Mouse (Mus musculus) ES-Bruce4 (cell line): ENCODE measurements around the gene Asic2. TPM values are rescaled to one million over a fixed set of nuclear protein-coding genes. Genes with fewer than 3 reads are reported as not detected.

Source experiments
- H3K27ac ChIP-seq: 2 replicates; pipeline ENCODE4 v1.5.1; 2012; ENCODE audit warnings: low read length, inconsistent platforms; ENCODE audit not compliant: insufficient read depth
- H3K27me3 ChIP-seq: 2 replicates; pipeline ENCODE4 v1.6.1; 2012; ENCODE audit warnings: mild to moderate bottlenecking, low read length, inconsistent platforms; ENCODE audit not compliant: control insufficient read depth, poor library complexity, insufficient read depth, severe bottlenecking
- H3K36me3 ChIP-seq: 2 replicates; pipeline ENCODE4 v1.6.1; 2012; ENCODE audit warnings: inconsistent platforms, mild to moderate bottlenecking, low read length, moderate library complexity; ENCODE audit not compliant: control insufficient read depth, poor library complexity, insufficient read depth, severe bottlenecking
- H3K4me1 ChIP-seq: one replicate; pipeline ENCODE4 v1.8.1; 2011; ENCODE audit warnings: low read length; ENCODE audit not compliant: control insufficient read depth, insufficient read depth
- H3K4me3 ChIP-seq: 2 replicates; pipeline ENCODE4 v1.5.1; 2011; ENCODE audit warnings: low read depth, mild to moderate bottlenecking, low read length
- H3K9ac ChIP-seq: 2 replicates; pipeline ENCODE4 v1.6.1; 2012; ENCODE audit warnings: low read depth, mild to moderate bottlenecking, inconsistent platforms; ENCODE audit not compliant: poor library complexity, severe bottlenecking
- H3K9me3 ChIP-seq: replicated peaks from 2 replicates; pipeline ENCODE4 v1.6.1; 2012; ENCODE audit warnings: mild to moderate bottlenecking, low read length, inconsistent platforms; ENCODE audit not compliant: control insufficient read depth, poor library complexity, insufficient read depth, severe bottlenecking
- CTCF ChIP-seq: IDR thresholded peaks from one replicate; pipeline ENCODE4 v1.8.1; 2011; ENCODE audit warnings: low read depth, low read length
- EP300 ChIP-seq: IDR thresholded peaks from 2 replicates; pipeline ENCODE4 v1.6.1; 2011; ENCODE audit warnings: low read depth, low read length; ENCODE audit not compliant: insufficient read depth
- POLR2A ChIP-seq: IDR thresholded peaks from one replicate; pipeline ENCODE4 v1.8.1; 2011; ENCODE audit warnings: low read length; ENCODE audit not compliant: insufficient read depth
- polyA plus RNA-seq: library from polyadenylated mRNA; stranded (reverse); fragments of >200 nt; gene quantifications from 2 replicates; pipeline ENCODE4 v1.2.4, GENCODE M21; 2011; ENCODE audit warnings: low read depth; ENCODE audit not compliant: missing spikeins, insufficient read depth, insufficient read length

Gene Asic2
- polyA plus RNA-seq, 1 experiment, result not detected

DNA sequence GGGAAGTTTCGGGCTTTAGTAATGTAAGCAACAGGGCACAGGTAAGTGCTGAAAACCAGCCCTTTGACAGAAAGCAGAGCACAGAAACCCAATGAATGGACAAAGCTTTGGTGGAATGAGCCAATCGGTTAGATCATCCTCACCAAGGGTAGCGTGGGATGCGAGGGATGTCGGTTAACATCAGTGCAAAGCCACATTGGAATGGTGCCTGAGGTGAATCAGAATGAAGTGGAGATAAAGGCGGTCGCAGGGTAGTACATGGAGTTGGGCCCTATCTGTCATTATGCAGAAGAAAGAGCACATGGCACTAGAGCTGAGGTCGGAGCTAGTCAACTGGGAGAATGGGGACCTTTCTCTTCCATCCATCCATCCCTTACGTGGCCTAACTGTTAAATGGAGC is 383.8 kb downstream of the Asic2 start:
- no peak overlapping the region for H3K9ac ChIP-seq
- no peak overlapping the region for H3K4me3 ChIP-seq
- TF ChIP-seq CTCF, result no peak
- TF ChIP-seq EP300, result no peak
- no peak for TF ChIP-seq POLR2A
- peaks cover 2% of the 10 kb centered on the region; the same call in 1 of the 2 replicates for H3K27me3 ChIP-seq
- H3K9me3 ChIP-seq, result no peaks in the 10 kb centered on the region
- H3K27ac ChIP-seq, result no peak overlapping the region
- H3K4me1 ChIP-seq, result no peaks in the 10 kb centered on the region
- H3K36me3 ChIP-seq, result no peaks in the 10 kb centered on the region

DNA sequence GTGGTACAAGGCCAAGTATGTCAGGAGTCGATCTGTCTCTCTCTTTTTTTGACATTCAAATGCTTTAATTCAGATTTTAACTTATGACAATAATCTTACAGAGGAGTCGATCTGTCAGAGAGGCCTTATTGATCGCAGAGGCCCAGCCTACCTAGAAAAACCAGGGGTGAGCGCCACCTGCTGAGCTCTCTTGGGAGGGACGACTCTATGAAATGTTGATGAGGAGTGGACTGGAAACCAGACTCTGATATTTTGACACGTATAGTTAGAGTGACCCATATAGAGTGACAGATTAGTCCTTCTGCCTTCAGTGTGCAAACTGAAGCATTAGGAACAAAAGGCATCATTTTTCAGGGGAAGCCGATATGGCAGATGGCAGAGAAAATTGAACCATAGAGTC is 385.1 kb downstream of the Asic2 start:
- H3K9ac ChIP-seq, result no peak overlapping the region
- H3K27me3 ChIP-seq, result no peaks in the 10 kb centered on the region
- no peaks in the 10 kb centered on the region for H3K4me1 ChIP-seq
- H3K4me3 ChIP-seq, result no peak overlapping the region
- TF ChIP-seq POLR2A, result no peak
- peak; percentile 48 for TF ChIP-seq CTCF
- H3K36me3 ChIP-seq, result no peaks in the 10 kb centered on the region
- no peak overlapping the region for H3K27ac ChIP-seq
- H3K9me3 ChIP-seq, result no peaks in the 10 kb centered on the region

DNA sequence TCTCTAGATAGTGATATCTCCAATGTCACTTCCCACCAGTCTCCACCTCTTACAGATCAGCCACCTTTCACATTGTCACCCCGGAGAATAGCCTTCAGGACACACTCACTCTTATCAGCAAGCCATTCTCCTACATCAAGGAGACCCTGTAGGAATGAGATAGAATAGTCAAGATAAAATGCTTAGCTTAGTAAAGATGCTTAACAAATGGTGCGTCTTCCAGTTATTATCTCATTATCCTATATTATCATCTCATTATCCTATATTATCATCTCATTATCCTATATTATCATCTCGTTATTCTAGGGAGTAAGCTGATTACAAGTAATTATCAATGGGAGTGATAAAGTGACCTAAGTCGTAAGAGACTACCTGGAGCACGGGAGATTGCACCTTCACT is 386.1 kb downstream of the Asic2 start:
- TF ChIP-seq CTCF (no peak), EP300 (no peak), POLR2A (no peak)
- H3K9ac ChIP-seq, result no peak overlapping the region
- no peaks in the 10 kb centered on the region for H3K36me3 ChIP-seq
- H3K27ac ChIP-seq, result no peak overlapping the region
- H3K4me1 ChIP-seq, result no peaks in the 10 kb centered on the region
- no peaks in the 10 kb centered on the region for H3K9me3 ChIP-seq
- no peak overlapping the region for H3K4me3 ChIP-seq
- H3K27me3 ChIP-seq, result 0 out of 2 replicates have a peak, but pooled peaks cover 1% of the 10 kb centered on the region

DNA sequence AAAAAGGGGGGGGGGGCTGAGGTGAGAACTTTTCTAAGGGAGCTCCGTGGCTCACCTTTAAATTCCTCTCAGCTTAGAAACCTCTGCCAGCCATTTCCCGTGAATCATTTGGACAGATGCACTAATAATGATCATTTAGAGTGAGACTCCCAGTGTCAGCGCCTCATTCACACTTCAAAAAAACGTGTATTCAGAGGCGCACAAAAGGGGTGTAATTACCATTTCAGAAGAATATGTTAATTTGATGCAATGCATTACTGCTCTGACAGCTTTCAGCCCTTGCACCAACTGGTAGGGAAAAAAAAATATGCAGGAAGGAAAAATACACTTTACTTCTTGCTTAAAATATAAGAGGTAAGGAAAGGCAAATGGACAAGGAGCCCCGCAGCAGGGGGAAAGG is 388.5 kb downstream of the Asic2 start:
- TF ChIP-seq POLR2A (no peak), EP300 (no peak), CTCF (no peak)
- no peaks in the 10 kb centered on the region for H3K4me1 ChIP-seq
- 0 out of 2 replicates have a peak, but pooled peaks cover 1% of the 10 kb centered on the region for H3K27me3 ChIP-seq
- no peak overlapping the region for H3K27ac ChIP-seq
- H3K4me3 ChIP-seq, result no peak overlapping the region
- no peaks in the 10 kb centered on the region for H3K9me3 ChIP-seq
- no peaks in the 10 kb centered on the region for H3K36me3 ChIP-seq
- no peak overlapping the region for H3K9ac ChIP-seq

DNA sequence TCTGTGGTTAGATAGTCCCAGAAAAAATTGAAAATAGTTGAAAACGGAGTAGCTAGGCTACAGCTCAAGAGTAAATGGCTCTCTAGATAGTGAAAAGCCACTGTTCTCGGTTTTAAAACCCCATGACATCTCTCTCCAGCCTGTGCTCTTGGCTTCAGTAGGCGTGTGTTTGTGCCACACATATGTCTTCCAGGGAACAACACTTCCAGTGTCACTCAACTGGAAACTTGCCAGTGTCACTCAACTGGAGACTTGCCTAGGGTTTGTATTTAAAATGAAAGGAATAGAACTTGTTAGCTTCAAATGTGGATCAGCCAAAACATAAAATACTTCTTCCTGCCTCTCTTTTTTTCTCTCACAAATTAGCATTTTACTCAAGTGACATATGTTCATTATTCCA is 397.9 kb downstream of the Asic2 start:
- no peaks in the 10 kb centered on the region for H3K9me3 ChIP-seq
- no peaks in the 10 kb centered on the region for H3K36me3 ChIP-seq
- no peak overlapping the region for H3K27ac ChIP-seq
- no peak overlapping the region for H3K9ac ChIP-seq
- TF ChIP-seq CTCF (no peak), EP300 (no peak), POLR2A (no peak)
- no peaks in the 10 kb centered on the region for H3K4me1 ChIP-seq
- no peaks in the 10 kb centered on the region for H3K27me3 ChIP-seq
- H3K4me3 ChIP-seq, result no peak overlapping the region

DNA sequence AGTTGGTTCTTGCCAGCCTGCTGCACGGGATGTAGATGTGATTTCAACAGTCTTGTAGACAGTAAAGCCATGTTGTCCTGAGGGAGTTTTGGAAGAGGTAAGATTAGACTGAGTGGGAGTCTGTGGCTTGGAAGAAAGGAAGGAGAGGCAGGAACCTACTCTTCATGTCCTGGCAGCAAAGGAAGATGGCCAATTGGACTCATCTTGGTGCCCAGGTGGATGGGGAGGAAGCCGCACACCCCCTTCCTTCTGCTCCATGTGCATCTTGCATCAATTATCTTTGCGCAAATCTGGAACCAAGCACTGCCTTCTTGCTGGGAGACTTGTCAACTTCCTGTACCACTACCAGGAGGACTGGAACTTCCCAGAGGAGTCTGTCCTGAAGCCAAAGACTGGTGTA is 403.4 kb downstream of the Asic2 start:
- Histone ChIP-seq H3K9ac (no peak overlapping the region), H3K9me3 (no peaks in the 10 kb centered on the region), H3K36me3 (no peaks in the 10 kb centered on the region), H3K27me3 (no peaks in the 10 kb centered on the region), H3K4me1 (no peaks in the 10 kb centered on the region), H3K4me3 (no peak overlapping the region), H3K27ac (no peak overlapping the region)
- TF ChIP-seq CTCF (no peak), EP300 (no peak), POLR2A (no peak)
